Mouse (Mus musculus) brain, embryonic 14.5 days (tissue): Measurements from ENCODE around the gene Slc35d3.

Experiments used
- CTCF ChIP-seq: fragments of 200-500 bp; IDR thresholded peaks from 2 replicates; pipeline ENCODE4 v1.5.1; 2012; ENCODE audit warnings: inconsistent platforms, mild to moderate bottlenecking, moderate library complexity, borderline replicate concordance; ENCODE audit not compliant: insufficient read depth, insufficient read length; ENCODE audit errors: extremely low read depth
- POLR2A ChIP-seq: fragments of 200-500 bp; IDR thresholded peaks from 2 replicates; pipeline ENCODE4 v1.6.1; 2012; ENCODE audit warnings: mild to moderate bottlenecking, inconsistent platforms, borderline replicate concordance; ENCODE audit not compliant: poor library complexity, insufficient read depth, insufficient read length, severe bottlenecking; ENCODE audit errors: extremely low read depth

GRCm38 (mm10) chr10:19802958-19803357, 48.3 kb downstream of the Slc35d3 start:
- TF ChIP-seq CTCF = no peak
- TF ChIP-seq POLR2A = no peak
